8 mouse cellular contexts compared by ENCODE assay signal in the genomic region with DNA sequence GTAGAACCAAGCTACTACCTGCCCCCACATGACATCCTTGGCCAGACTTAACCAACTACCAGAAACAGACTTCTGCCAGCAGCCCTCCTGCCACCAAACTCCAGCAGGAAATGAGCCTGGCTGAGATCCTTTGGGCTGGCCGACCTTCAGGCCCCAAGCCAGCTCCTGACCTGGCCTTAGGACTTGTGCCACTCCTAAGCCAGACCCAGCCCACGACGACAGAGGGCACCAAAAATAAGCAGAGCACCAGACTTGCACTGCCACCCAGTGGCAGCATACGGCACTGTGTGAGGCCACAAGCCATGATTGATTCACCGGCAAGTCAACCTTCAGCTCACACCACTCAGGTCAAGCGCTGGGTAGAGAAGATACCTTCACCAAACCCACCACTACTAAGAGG. TPM values are rescaled to one million over a fixed set of nuclear protein-coding genes. Genes with fewer than 3 reads are reported as not detected.
DNase-seq lines count a peak whose midpoint lies in the region; ATAC-seq and TF ChIP-seq lines count a peak whose summit lies in the region.
"Had no signal": no experiment of that assay in that cellular context is flagged by ENCODE, and none has a peak within 500 bp of the region (broad histone marks: within the 10 kb centered on the region; RNA-seq: fewer than 3 reads in every experiment).

No protein-coding gene starts in this region.

- peak; percentile 52 for TF ChIP-seq RAD21 in CH12.LX (IDR thresholded peaks at IDR 0.05; ENCODE audit: low read depth, low read length)

- H3K9me3 ChIP-seq in CH12.LX (replicated peaks; ENCODE audit: low read length) = no peaks in the 10 kb centered on the region
- H3K9me3 ChIP-seq in liver, postnatal 0 days (ENCODE audit: low read length) = no peaks in the 10 kb centered on the region
- H3K9me3 ChIP-seq: limb, embryonic 15.5 days had no signal

- TF ChIP-seq POLR2A in CH12.LX (IDR thresholded peaks at IDR 0.05; ENCODE audit: low read depth, low read length) = no peak
- no peak for TF ChIP-seq POLR2A in heart, adult 2 months (IDR thresholded peaks at IDR 0.05; ENCODE audit: insufficient read depth, low read depth, low read length)

- peak; percentile 69 to 99 for TF ChIP-seq CTCF in CH12.LX (conservative IDR thresholded peaks at IDR 0.05 in 1 of 2, IDR thresholded peaks at IDR 0.05 in 1 of 2; ENCODE audit: low read depth in 2 of 2, low read length in 2 of 2)
- peak; percentile 95 for TF ChIP-seq CTCF in heart, adult 2 months (IDR thresholded peaks at IDR 0.05)
- TF ChIP-seq CTCF in liver, postnatal 0 days (IDR thresholded peaks at IDR 0.05; ENCODE audit: low read depth) = peak; percentile 100

- H3K79me2 ChIP-seq in CH12.LX (replicated peaks; ENCODE audit: control insufficient read depth, extremely low read depth, insufficient read depth, poor library complexity, severe bottlenecking) = peaks cover 53% of the 10 kb centered on the region
- peaks cover 7% of the 10 kb centered on the region for H3K79me2 ChIP-seq in heart, adult 2 months (replicated peaks; ENCODE audit: control insufficient read depth, insufficient read depth, low read length)

- no peak for TF ChIP-seq EP300 in CH12.LX (IDR thresholded peaks at IDR 0.05; ENCODE audit: low read length)
- peak; percentile 89 for TF ChIP-seq EP300 in heart, adult 2 months (IDR thresholded peaks at IDR 0.05; ENCODE audit: insufficient read depth, low read depth, low read length)
- TF ChIP-seq EP300 in liver, postnatal 0 days (IDR thresholded peaks at IDR 0.05; ENCODE audit: low read depth) = no peak

- H3K27me3 ChIP-seq in CH12.LX (replicated peaks) = no peaks in the 10 kb centered on the region
- H3K27me3 ChIP-seq in heart, adult 2 months (ENCODE audit: control insufficient read depth, insufficient read depth, low read length) = no peaks in the 10 kb centered on the region
- no peaks in the 10 kb centered on the region for H3K27me3 ChIP-seq in liver, postnatal 0 days (ENCODE audit: insufficient read depth, low read length)
- H3K27me3 ChIP-seq: limb, embryonic 15.5 days had no signal

- H3K36me3 ChIP-seq in CH12.LX (replicated peaks in 1 of 2; ENCODE audit: control insufficient read depth in 1 of 2, insufficient read depth in 1 of 2, low read length in 1 of 2) = peaks cover 67 to 72% of the 10 kb centered on the region in 2 experiments
- peaks cover 24% of the 10 kb centered on the region for H3K36me3 ChIP-seq in heart, adult 2 months (ENCODE audit: control insufficient read depth, insufficient read depth, low read length)
- H3K36me3 ChIP-seq in liver, postnatal 0 days (replicated peaks; ENCODE audit: insufficient read depth, low read length) = peaks cover 75% of the 10 kb centered on the region

- H3K4me2 ChIP-seq in CH12.LX (ENCODE audit: insufficient read depth, low read depth, poor library complexity, severe bottlenecking) = no peak overlapping the region
- H3K4me2 ChIP-seq in liver, postnatal 0 days (ENCODE audit: low read depth, low read length) = peak overlapping the region; percentile 27; the same call in 1 of the 2 replicates
- H3K4me2 ChIP-seq: limb, embryonic 15.5 days had no signal

- H3K4me1 ChIP-seq in CH12.LX (ENCODE audit: control insufficient read depth in 1 of 2, insufficient read depth in 2 of 2) = peaks cover 4 to 39% of the 10 kb centered on the region in 2 experiments
- peaks cover 29% of the 10 kb centered on the region for H3K4me1 ChIP-seq in heart, adult 2 months (ENCODE audit: control insufficient read depth, insufficient read depth, low read length)
- peaks cover 53% of the 10 kb centered on the region for H3K4me1 ChIP-seq in liver, postnatal 0 days (ENCODE audit: insufficient read depth)

- no peak overlapping the region for H3K4me3 ChIP-seq in CH12.LX (replicated peaks in 1 of 3; ENCODE audit: low read depth in 2 of 3, low read length in 2 of 3, poor library complexity in 1 of 3)
- H3K4me3 ChIP-seq in heart, adult 2 months = no peak overlapping the region
- H3K4me3 ChIP-seq in liver, postnatal 0 days (ENCODE audit: low read depth, low read length) = no peak overlapping the region
- H3K4me3 ChIP-seq: limb, embryonic 15.5 days had no signal

- no peak overlapping the region for H3K9ac ChIP-seq in CH12.LX (ENCODE audit: insufficient read depth, low read depth)
- no peak overlapping the region for H3K9ac ChIP-seq in heart, adult 2 months (ENCODE audit: low read depth, low read length)
- H3K9ac ChIP-seq in liver, postnatal 0 days (replicated peaks) = peak overlapping the region; percentile 36; the same call in 1 of the 2 replicates
- H3K9ac ChIP-seq: limb, embryonic 15.5 days had no signal

- DNase-seq in CH12.LX (ENCODE audit: extremely low read depth) = peak; percentile 66
- peak; percentile 92 for DNase-seq in ZHBTc4 (ENCODE audit: low read depth, low spot score)
- DNase-seq in cerebellum, postnatal 4 days (ENCODE audit: low spot score in 2 of 2) = peak; percentile 49 to 66
- peak; percentile 79 to 82 for DNase-seq in heart, adult 2 months
- peak; percentile 82 for DNase-seq in kidney, postnatal 10 days
- peak; percentile 87 for DNase-seq in liver, postnatal 0 days
- peak; percentile 66 for DNase-seq in right cerebral cortex, postnatal 14 days

- WGBS in heart, adult 2 months = 9% methylated on average over 6 of the region's 6 CpGs
- 16% methylated on average over 6 of the region's 6 CpGs for WGBS in liver, postnatal 0 days (ENCODE audit: insufficient replicate concordance)

- ATAC-seq in liver, postnatal 0 days = peak; percentile 63

- in situ Hi-C loops in CH12.LX (cut with MboI; ENCODE audit: low pct_ligation_motif_present, low pct_unique_long_range_greater_than_20kb, low sequenced_read_pairs) = no loop called here

- no peak overlapping the region for H3K27ac ChIP-seq in CH12.LX (ENCODE audit: insufficient read depth, low read depth)
- peak overlapping the region; percentile 40; the same call in 1 of the 2 replicates for H3K27ac ChIP-seq in heart, adult 2 months
- H3K27ac ChIP-seq in liver, postnatal 0 days (ENCODE audit: low read depth) = peak overlapping the region; percentile 2; the same call in 1 of the 2 replicates
- H3K27ac ChIP-seq: limb, embryonic 15.5 days had no signal

- intact Hi-C loops in heart, adult 2 months (cut with DNase I) = loop anchor here (5.0 kb wide), 1 partner anchor 237 kb away; a partner anchor contains a TSS

- dilution Hi-C loops in CH12.LX (cut with MboI; ENCODE audit: extremely low pct_ligation_motif_present, extremely low pct_unique_long_range_greater_than_20kb, low sequenced_read_pairs) = no loop called here

TF ChIP-seq in CH12.LX, 34 proteins besides CTCF, POLR2A, EP300 and RAD21:
- no peak for TF ChIP-seq RCOR1 (conservative IDR thresholded peaks at IDR 0.05; ENCODE audit: low read depth, low read length)
- TF ChIP-seq MAX (IDR thresholded peaks at IDR 0.05; ENCODE audit: low read length) = no peak
- peak; percentile 83 for TF ChIP-seq SMC3 (IDR thresholded peaks at IDR 0.05; ENCODE audit: low read depth, low read length)
- peak; percentile 22; the same call in 1 of the 2 replicates for TF ChIP-seq NELFE (IDR thresholded peaks at IDR 0.05; ENCODE audit: low read depth, low read length)
TF ChIP-seq in CH12.LX: peak in this region for 2.

RNA-seq across cellular contexts. Expression of a gene that starts 6.4 kb away (rescaled TPM):
- 39.9 and 46.7 TPM in 2 replicates for total RNA-seq in CH12.LX (2012; rRNA removed)
- total RNA-seq in CH12.LX (2014; rRNA removed) = 69.0 and 87.7 TPM in 2 replicates
- 62.4 and 67.9 TPM in 2 replicates for polyA plus RNA-seq in CH12.LX (2012; ENCODE audit: insufficient read length, low read depth)
- total RNA-seq in heart, adult 2 months (2021) = 10 to 100 TPM; 27.6 to 33.8 TPM
- 61.7 and 124 TPM in 2 replicates for polyA plus RNA-seq in heart, adult 2 months (2012; rRNA removed)
- polyA plus RNA-seq in liver, postnatal 0 days (2015; fragmentation: Nextera tagmentation; extraction: Ambion mirVana) = 40.2 and 40.4 TPM in 2 replicates

RNA-seq across cellular contexts. Expression of a gene that starts 50.9 kb away (rescaled TPM):
- total RNA-seq in CH12.LX (2012; rRNA removed) = 9.6 and 10.6 TPM in 2 replicates
- total RNA-seq in CH12.LX (2014; rRNA removed) = 10.9 and 13.6 TPM in 2 replicates
- 24.1 and 27.9 TPM in 2 replicates for polyA plus RNA-seq in CH12.LX (2012; ENCODE audit: insufficient read length, low read depth)
- 1 to 10 TPM; 5.3 to 5.7 TPM for total RNA-seq in heart, adult 2 months (2021)
- polyA plus RNA-seq in heart, adult 2 months (2012; rRNA removed) = 5.5 and 6.6 TPM in 2 replicates
- 9.9 and 13.2 TPM in 2 replicates for polyA plus RNA-seq in liver, postnatal 0 days (2015; fragmentation: Nextera tagmentation; extraction: Ambion mirVana)
